Mouse (Mus musculus): Measurements from ENCODE around the gene Btbd11.
A peak's percentile ranks its signal among the peaks of the same experiment; 100 is the strongest.
"Not testable (repeated sequence)": the region's sequence is repeated elsewhere in the genome, so short reads cannot be mapped to it uniquely, and the experiment has no call there.

The Btbd11 gene

DNA sequence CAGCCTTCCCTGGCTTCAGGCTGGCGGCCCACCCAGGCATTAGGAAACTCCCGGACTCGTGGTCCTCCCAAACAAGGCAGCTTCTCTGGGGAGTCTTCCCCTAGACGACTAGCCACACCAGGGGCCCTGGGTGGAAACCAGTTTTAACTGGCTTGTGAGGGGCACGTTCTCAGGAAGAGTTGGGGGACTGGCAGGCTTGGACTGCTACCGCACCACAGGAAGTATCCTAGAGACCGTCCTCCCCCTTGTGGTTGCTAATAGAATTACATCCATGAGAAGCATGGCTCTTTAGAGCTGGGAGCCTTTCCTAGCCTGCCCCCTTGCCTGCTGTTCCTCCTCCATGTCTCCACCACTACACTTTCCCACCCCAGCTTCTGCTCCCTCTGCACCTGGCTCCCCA lies 265.1 kb downstream of the Btbd11 start:
- peak; percentile 76 for DNase-seq (ENCODE audit: low read depth, low spot score)

DNA sequence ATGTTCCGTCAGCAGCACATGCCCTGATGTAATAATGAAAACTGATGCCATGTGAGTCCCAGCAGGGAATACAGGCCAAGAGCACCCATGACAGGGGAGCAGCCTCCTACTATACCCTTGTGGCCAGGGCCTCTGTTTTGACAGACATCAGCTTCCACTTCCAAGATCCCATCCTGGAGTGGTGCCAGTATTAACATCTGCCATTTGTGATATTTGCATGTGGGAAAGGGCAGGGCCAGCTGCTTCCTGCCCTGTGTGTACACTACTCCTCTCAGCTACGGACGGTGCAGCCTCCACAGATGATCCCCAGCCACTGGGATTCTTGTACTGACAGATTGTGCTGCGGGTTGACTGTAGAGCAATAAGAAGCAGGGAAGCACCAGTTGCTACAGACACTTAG lies 269.3 kb downstream of the Btbd11 start:
- peak; percentile 30 for DNase-seq (ENCODE audit: low read depth, low spot score)

DNA sequence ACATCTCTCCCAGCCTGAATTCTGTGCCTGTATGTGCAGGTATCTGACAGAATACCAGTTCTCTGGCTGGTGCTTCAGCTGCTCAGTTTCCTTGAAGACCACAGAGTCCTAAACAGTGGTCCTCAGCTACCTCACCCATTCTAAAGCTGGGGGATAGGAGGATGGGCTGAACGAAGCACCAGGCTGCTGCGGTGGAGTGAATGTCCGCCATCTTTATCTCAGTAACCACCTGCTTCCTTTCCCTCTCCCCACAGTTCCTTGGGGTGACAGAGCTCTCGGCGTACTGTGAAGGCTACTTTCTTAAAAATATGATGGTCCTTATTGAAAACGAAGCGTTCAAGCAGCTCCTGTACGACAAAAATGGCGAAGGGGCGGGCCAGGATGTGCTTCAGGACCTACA lies 271.3 kb downstream of the Btbd11 start:
- no peak for DNase-seq (ENCODE audit: low read depth, low spot score)

DNA sequence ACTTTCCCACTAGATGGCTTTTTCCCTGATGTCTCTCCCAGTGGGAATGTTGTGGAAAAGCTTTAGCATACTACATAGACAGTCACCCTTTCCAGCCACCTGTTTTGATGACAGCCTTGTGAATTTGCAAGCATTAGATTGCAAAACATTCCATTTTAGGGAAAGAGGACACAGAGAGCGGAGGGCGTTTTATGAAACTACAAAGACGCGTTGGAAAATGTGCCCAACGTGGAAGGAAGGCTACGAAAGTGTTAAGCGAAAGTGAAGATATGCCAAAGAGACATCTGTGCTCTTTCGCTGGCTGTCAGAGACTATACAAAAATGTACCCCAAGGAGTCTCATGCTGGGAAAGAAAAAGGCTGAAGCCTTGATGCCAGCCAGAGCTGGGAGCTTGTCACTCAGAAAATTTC lies 286.9 kb downstream of the Btbd11 start:
- no peak for DNase-seq (ENCODE audit: low read depth, low spot score)

DNA sequence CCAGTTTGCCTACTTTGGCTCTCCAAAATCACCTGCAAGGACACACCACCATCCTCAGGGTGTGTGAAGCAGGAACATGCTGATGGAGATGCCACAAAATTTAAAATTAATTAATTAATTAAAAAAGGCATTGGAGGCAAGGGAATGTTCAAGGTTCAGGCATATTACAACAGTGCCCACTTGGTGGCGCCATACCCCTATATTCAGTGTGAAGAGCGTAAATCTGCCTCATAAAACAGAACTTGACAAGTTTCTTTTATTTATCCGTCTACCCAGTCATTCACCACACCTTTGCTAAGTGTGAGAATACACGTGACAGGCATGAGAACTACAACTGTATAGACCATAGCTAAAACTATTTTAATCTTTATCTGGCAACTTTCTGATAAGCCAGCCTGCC lies 292.0 kb downstream of the Btbd11 start:
- DNase-seq (ENCODE audit: low read depth, low spot score) = peak; percentile 43

DNA sequence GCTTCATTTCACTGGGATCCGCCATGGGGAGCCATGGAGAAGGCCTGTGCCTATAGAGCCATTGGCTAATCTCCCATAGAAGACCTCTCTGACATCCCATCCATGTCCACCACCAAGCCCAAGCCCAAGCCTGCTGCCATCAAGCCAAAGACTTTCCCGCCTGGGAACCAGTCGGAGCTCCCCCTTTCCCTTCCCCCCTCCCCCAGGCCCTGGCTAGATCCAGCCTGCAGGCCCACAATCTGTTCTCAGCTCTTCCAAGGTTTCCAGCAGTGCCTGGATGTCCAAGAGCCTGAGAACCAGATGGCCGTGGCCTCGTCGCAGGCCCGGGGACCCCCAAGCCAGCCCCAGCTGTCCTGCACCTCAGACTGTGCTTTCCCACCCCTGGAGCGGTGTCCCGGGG lies 295.8 kb downstream of the Btbd11 start:
- DNase-seq (ENCODE audit: low read depth, low spot score) = no peak

DNA sequence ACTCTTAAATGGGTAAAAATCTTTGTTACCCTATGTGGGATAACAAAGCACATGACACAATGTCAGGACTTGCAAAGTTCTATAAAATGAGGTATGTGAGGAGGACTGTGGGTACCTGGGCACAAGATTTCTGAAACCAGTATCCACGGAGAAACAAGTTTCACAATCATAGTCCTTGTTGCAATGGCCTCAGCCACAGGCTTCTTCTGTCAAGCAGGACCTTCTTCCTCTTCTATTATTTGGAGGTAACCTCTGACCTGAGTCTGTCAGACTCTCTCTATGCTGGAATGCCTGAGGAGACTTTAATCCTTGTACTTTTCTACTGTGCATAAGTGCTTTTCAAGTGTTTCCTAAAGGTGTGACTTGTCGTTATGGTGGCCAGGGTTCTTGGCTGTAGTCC lies 307.8 kb downstream of the Btbd11 start:
- DNase-seq (ENCODE audit: low read depth, low spot score) = not testable (repeated sequence)

DNA sequence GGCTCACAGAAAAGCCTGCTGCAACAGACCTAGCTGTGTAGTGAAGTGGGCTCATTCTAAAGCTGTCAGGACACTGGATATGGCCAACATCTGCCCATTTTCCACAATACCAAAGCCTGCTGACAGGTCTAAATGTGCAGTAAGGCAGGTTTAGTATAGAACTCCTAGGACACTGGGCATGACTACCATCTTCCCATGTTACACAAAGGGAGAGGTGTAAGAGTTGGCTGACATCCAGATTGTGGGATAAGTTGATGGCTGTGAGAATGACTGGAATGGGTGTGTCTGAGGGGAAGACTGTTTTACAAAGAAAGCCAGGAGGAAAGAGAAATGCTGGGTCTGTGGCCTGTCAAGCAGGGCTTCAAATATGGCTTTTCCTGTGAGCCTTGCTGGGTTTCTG lies 313.1 kb downstream of the Btbd11 start:
- no peak for DNase-seq (ENCODE audit: low read depth, low spot score)

DNA sequence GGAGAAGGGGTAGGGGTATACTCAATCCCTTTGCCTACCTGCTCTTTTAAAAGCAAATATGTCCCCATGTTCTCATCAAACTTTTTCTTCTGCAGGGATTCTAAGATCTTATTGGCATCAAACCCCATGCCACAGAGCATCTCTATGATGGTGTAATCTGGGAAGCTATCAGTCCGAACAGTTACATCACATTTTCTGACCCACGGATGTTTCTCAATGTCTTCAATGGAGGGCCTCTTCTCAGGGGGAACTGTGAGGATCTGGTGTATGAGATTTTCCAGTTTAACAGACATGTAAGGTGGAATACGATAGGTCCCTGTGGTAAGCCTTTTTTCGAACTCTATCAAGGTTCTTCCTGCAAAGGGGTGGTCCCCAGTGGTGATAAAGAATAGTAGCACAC lies 323.2 kb downstream of the Btbd11 start:
- not testable (repeated sequence) for DNase-seq (ENCODE audit: low read depth, low spot score)

Measured in mesoderm, embryonic 11.5 days (tissue).